Mouse (Mus musculus): ENCODE results near the gene Prox1. TPM values are rescaled to one million over a fixed set of nuclear protein-coding genes. Genes with fewer than 3 reads are reported as not detected.

Prox1 gene
- 8.7 TPM for polyA plus RNA-seq (2014; fragmentation: Illumina TruSeq; extraction: RNeasy Lipid Tissue Mini Kit (QIAGEN cat#74804))

GRCm38 (mm10) chr1:190169911-190170818, at the start of gene Prox1:
Gene Prox1 (minus strand): TSS chr1:190170714.

Other genes starting within 250 kb of the Prox1 start
- 9.4 TPM for gene Smyd2, start 248.4 kb downstream of the Prox1 start, polyA plus RNA-seq (2014; fragmentation: Illumina TruSeq; extraction: RNeasy Lipid Tissue Mini Kit (QIAGEN cat#74804))

Measured in ovary, adult 10 weeks (tissue).